Mouse (Mus musculus) embryonic fibroblast, embryonic 13.5 days (primary cell): Measurements from ENCODE around the gene Sec14l1.

Experiments
- CTCF ChIP-seq: IDR thresholded peaks from 2 replicates; pipeline ENCODE4 v1.5.1; 2011; ENCODE audit warnings: mild to moderate bottlenecking, control low read depth, low read length, moderate library complexity, borderline replicate concordance; ENCODE audit not compliant: insufficient read depth
- POLR2A ChIP-seq: IDR thresholded peaks from 2 replicates; pipeline ENCODE4 v1.6.1; 2011; ENCODE audit warnings: low read depth, mild to moderate bottlenecking, control low read depth, low read length, moderate library complexity

- no peak for TF ChIP-seq CTCF
- TF ChIP-seq POLR2A, result no peak
Observed at GRCm38 (mm10) chr11:117078637-117079240, 36.2 kb upstream of the Sec14l1 start.
